ENCODE assay signal across 10 mouse cellular contexts in genomic region chr13:51813621-51814615, GRCm38 (mm10). TPM values are rescaled to one million over a fixed set of nuclear protein-coding genes. Genes with fewer than 3 reads are reported as not detected.
DNase-seq lines count a peak whose midpoint lies in the region; ATAC-seq and TF ChIP-seq lines count a peak whose summit lies in the region.
"Had no signal": no experiment of that assay in that cellular context is flagged by ENCODE, and none has a peak within 500 bp of the region (broad histone marks: within the 10 kb centered on the region; RNA-seq: fewer than 3 reads in every experiment).

No protein-coding gene starts in this region.

- H3K27me3 ChIP-seq in forebrain, embryonic 15.5 days = no peaks in the 10 kb centered on the region
- no peaks in the 10 kb centered on the region for H3K27me3 ChIP-seq in midbrain, postnatal 0 days (ENCODE audit: insufficient read depth, low read length)
- H3K27me3 ChIP-seq: lung, embryonic 15.5 days had no signal

- H3K9me3 ChIP-seq in forebrain, embryonic 15.5 days = no peaks in the 10 kb centered on the region
- H3K9me3 ChIP-seq in midbrain, postnatal 0 days (ENCODE audit: low read length) = no peaks in the 10 kb centered on the region
- H3K9me3 ChIP-seq: lung, embryonic 15.5 days had no signal

- H3K4me1 ChIP-seq in forebrain, embryonic 15.5 days = peaks cover 26% of the 10 kb centered on the region
- peaks cover 11% of the 10 kb centered on the region for H3K4me1 ChIP-seq in midbrain, postnatal 0 days (ENCODE audit: insufficient read depth, low read length)

- no peak for TF ChIP-seq CTCF in midbrain, postnatal 0 days (IDR thresholded peaks at IDR 0.05)

- WGBS in forebrain, embryonic 15.5 days = 59% methylated on average over 10 of the region's 10 CpGs
- WGBS in midbrain, postnatal 0 days = 56% methylated on average over 10 of the region's 10 CpGs

- DNase-seq in gastrocnemius, postnatal 25 days = peak; percentile 20
- DNase-seq in gastrocnemius, adult 18-20 months (ENCODE audit: low spot score) = no peak
- peak; percentile 87 to 89 for DNase-seq in CD8-positive naive resting alpha-beta T cell, adult 2 months (ENCODE audit: low read depth in 2 of 2, low spot score in 2 of 2)
- DNase-seq in midbrain, postnatal 0 days (ENCODE audit: low spot score) = peak; percentile 67
- no peak for DNase-seq in left cerebral cortex, postnatal 36 days (ENCODE audit: low spot score in 2 of 2)
- DNase-seq in heart, adult 11 months = no peak
- DNase-seq in urinary bladder, postnatal 14 days (ENCODE audit: low spot score) = no peak
- DNase-seq: cerebellum, adult 9-11 months had no signal

- no peak overlapping the region for H3K4me3 ChIP-seq in forebrain, embryonic 15.5 days
- H3K4me3 ChIP-seq in midbrain, postnatal 0 days (ENCODE audit: low read depth, low read length) = no peak overlapping the region
- H3K4me3 ChIP-seq: lung, embryonic 15.5 days had no signal

- no peaks in the 10 kb centered on the region for H3K36me3 ChIP-seq in forebrain, embryonic 15.5 days
- H3K36me3 ChIP-seq in midbrain, postnatal 0 days (ENCODE audit: insufficient read depth, low read length) = no peaks in the 10 kb centered on the region
- H3K36me3 ChIP-seq: lung, embryonic 15.5 days had no signal

- no peak overlapping the region for H3K4me2 ChIP-seq in forebrain, embryonic 15.5 days (replicated peaks)
- H3K4me2 ChIP-seq in midbrain, postnatal 0 days (ENCODE audit: low read depth, low read length, poor library complexity, severe bottlenecking) = no peak overlapping the region
- H3K4me2 ChIP-seq: lung, embryonic 15.5 days had no signal

- intact Hi-C loops in left cerebral cortex, postnatal 36 days (cut with DNase I) = no loop called here

- H3K9ac ChIP-seq in forebrain, embryonic 15.5 days (replicated peaks) = no peak overlapping the region
- no peak overlapping the region for H3K9ac ChIP-seq in midbrain, postnatal 0 days (replicated peaks; ENCODE audit: low read length, poor library complexity, severe bottlenecking)
- H3K9ac ChIP-seq: lung, embryonic 15.5 days had no signal

- H3K27ac ChIP-seq in forebrain, embryonic 15.5 days (replicated peaks) = peak overlapping the region; percentile 35; the same call in 1 of the 2 replicates
- no peak overlapping the region for H3K27ac ChIP-seq in midbrain, postnatal 0 days (ENCODE audit: low read depth, low read length)
- H3K27ac ChIP-seq: lung, embryonic 15.5 days had no signal

- no peak for ATAC-seq in forebrain, embryonic 15.5 days (replicated peaks)
- ATAC-seq in midbrain, postnatal 0 days (ENCODE audit: low FRiP score) = no peak

RNA-seq across cellular contexts. Expression of gene Sema4d, which starts 20.4 kb away (rescaled TPM):
- 100 to 1,000 TPM; 132 to 144 TPM for total RNA-seq in gastrocnemius, postnatal 25 days (2021)
- 100 to 1,000 TPM; 118 to 125 TPM for total RNA-seq in gastrocnemius, adult 18-20 months (2021)
- polyA plus RNA-seq in forebrain, embryonic 15.5 days (2015; fragmentation: Nextera tagmentation; extraction: Ambion mirVana) = 18.7 and 20.7 TPM in 2 replicates
- 19.3 and 19.8 TPM in 2 replicates for total RNA-seq in midbrain, postnatal 0 days (2014; rRNA removed)
- 13.6 and 13.7 TPM in 2 replicates for polyA plus RNA-seq in midbrain, postnatal 0 days (2015; fragmentation: Nextera tagmentation; extraction: Ambion mirVana)
- 10 to 100 TPM; 91.0 to 94.2 TPM for total RNA-seq in left cerebral cortex, postnatal 36 days (2021)

RNA-seq across cellular contexts. Expression of gene Gadd45g, which starts 32.6 kb away (rescaled TPM):
- total RNA-seq in gastrocnemius, postnatal 25 days (2021) = 10 to 100 TPM; 15.3 to 17.4 TPM
- 100 to 1,000 TPM in 1 of 2 experiments, 10 to 100 TPM in 1; 43.0 to 114 TPM for total RNA-seq in gastrocnemius, adult 18-20 months (2021)
- 145 and 167 TPM in 2 replicates for polyA plus RNA-seq in forebrain, embryonic 15.5 days (2015; fragmentation: Nextera tagmentation; extraction: Ambion mirVana)
- 7.3 and 10.3 TPM in 2 replicates for total RNA-seq in midbrain, postnatal 0 days (2014; rRNA removed)
- polyA plus RNA-seq in midbrain, postnatal 0 days (2015; fragmentation: Nextera tagmentation; extraction: Ambion mirVana) = 20.4 and 23.3 TPM in 2 replicates
- total RNA-seq in left cerebral cortex, postnatal 36 days (2021) = 10 to 100 TPM; 11.0 to 24.6 TPM

Comparison
In these comparisons a context has a peak if more than half of its experiments do, and no peak if none do; other contexts are left out.
1. DNase-seq: peak in gastrocnemius, postnatal 25 days (single experiment), CD8-positive naive resting alpha-beta T cell, adult 2 months (2 of 2) and midbrain, postnatal 0 days (single experiment); none in gastrocnemius, adult 18-20 months (single experiment), left cerebral cortex, postnatal 36 days (0 of 2), heart, adult 11 months (single experiment) and urinary bladder, postnatal 14 days (single experiment).